Mouse (Mus musculus) kidney, embryonic 16.5 days (tissue): ENCODE measurements around the gene Clic1. TPM values are rescaled to one million over a fixed set of nuclear protein-coding genes. Genes with fewer than 3 reads are reported as not detected.

Source experiments
- ATAC-seq: fragments of 200-750 bp; cut with Nextera tagmentation; 2 replicates; pipeline ENCODE4 v1.8.0; 2017; ENCODE audit warnings: moderate TSS enrichment; ENCODE audit not compliant: low FRiP score, low TSS enrichment
- H3K27ac ChIP-seq: fragments of 300-500 bp; sonication (generic); 2 replicates; pipeline ENCODE4 v1.5.1; 2014; ENCODE audit warnings: low read length
- H3K27me3 ChIP-seq: fragments of 300-500 bp; sonication (generic); 2 replicates; pipeline ENCODE4 v1.6.1; 2014; ENCODE audit warnings: low read length, control low read depth, mixed read lengths; ENCODE audit not compliant: insufficient read depth
- H3K36me3 ChIP-seq: fragments of 300-500 bp; sonication (generic); 2 replicates; pipeline ENCODE4 v1.6.1; 2014; ENCODE audit warnings: low read length, control low read depth, mixed read lengths; ENCODE audit not compliant: insufficient read depth
- H3K4me1 ChIP-seq: fragments of 300-500 bp; sonication (generic); 2 replicates; pipeline ENCODE4 v1.6.1; 2014; ENCODE audit warnings: low read length, control low read depth, mixed read lengths; ENCODE audit not compliant: insufficient read depth
- H3K4me2 ChIP-seq: fragments of 300-500 bp; sonication (generic); replicated peaks from 2 replicates; pipeline ENCODE4 v1.6.1; 2014; ENCODE audit warnings: low read depth, low read length
- H3K4me3 ChIP-seq: fragments of 300-500 bp; sonication (generic); 2 replicates; pipeline ENCODE4 v1.5.1; 2014; ENCODE audit warnings: mild to moderate bottlenecking, low read length
- H3K9ac ChIP-seq: fragments of 300-500 bp; sonication (generic); replicated peaks from 2 replicates; pipeline ENCODE4 v1.6.1; 2014; ENCODE audit warnings: low read length
- H3K9me3 ChIP-seq: fragments of 300-500 bp; sonication (generic); 2 replicates; pipeline ENCODE4 v1.6.1; 2016; ENCODE audit warnings: low read length, control low read depth
- WGBS: fragments of 180-500 bp; shearing (Covaris S2); extraction: QIAGEN DNeasy Blood & Tissue Kit; methylation state at CpG from one replicate; pipeline ENCODE4 v1.1.7; 2014; 5-methylcytosine and 5-hydroxymethylcytosine counted together
- polyA plus RNA-seq: library from polyadenylated mRNA; unstranded; fragments of >200 nt; fragmentation: Nextera tagmentation; extraction: Ambion mirVana; gene quantifications from 2 replicates; pipeline ENCODE4 v1.2.1, GENCODE M21; 2015

The Clic1 gene
- polyA plus RNA-seq, 1 experiment from 2014 or later, result 341 TPM

DNA sequence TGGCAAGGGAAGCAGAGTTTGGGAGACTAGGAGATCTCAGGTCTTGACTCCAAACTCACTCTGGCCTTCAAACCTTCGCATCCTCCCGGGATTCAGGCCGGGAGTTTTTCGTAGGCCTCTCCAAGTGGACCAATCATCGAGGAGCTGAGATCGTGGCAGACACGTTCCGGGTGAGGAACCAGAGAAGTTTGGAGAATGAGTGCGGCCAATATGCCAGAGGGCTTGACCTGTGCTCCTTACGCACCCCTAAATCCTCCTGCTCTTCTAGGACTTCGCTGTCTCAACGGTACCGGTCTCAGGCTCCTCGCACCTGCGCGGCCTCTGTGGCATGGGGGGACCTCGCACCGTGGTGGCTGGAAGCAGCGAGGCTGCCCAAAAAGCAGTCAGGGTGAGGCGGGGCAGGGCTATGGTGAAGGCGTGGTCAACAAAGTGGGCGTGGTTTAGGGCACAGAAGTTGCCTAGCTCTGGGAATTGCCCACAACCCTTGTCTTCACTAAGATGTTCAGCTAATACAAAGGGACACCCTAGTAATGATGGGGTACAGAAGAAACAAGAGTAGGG, 11.1 kb downstream of the Clic1 start:
- no peak for ATAC-seq
- Histone ChIP-seq H3K4me3 (peak overlapping the region; percentile 93), H3K4me2 (peak overlapping the region; percentile 84), H3K4me1 (peaks cover 43% of the 10 kb centered on the region), H3K9ac (peak overlapping the region; percentile 95), H3K27me3 (no peaks in the 10 kb centered on the region), H3K27ac (no peak overlapping the region), H3K36me3 (peaks cover 49% of the 10 kb centered on the region), H3K9me3 (no peaks in the 10 kb centered on the region)
- 56% methylated on average over 22 of the region's 22 CpGs for WGBS

DNA sequence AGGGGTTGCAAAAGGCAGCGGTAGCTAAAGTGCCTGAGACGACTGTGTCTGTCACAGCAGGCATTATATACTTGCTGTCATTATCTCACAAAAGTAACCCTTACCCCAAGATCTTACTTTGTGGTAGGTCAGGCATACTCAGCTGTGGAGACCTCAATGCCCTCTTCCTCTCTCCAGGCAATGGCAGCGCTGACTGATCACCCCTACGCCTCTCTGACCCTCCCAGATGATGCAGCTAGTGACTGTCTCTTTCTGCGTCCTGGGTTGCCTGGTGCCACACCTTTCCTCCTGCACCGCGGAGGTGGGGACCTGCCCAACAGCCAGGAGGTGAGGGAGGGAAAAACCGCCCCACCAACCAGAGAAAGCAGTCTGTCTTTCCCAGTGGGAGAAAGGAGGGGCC, 11.5 kb downstream of the Clic1 start:
- peaks cover 41% of the 10 kb centered on the region for H3K4me1 ChIP-seq
- no peak overlapping the region for H3K4me2 ChIP-seq
- WGBS, result 76% methylated on average over 8 of the region's 8 CpGs
- peaks cover 45% of the 10 kb centered on the region for H3K36me3 ChIP-seq
- H3K4me3 ChIP-seq, result no peak overlapping the region
- no peak overlapping the region for H3K27ac ChIP-seq
- H3K9ac ChIP-seq, result no peak overlapping the region
- H3K9me3 ChIP-seq, result no peaks in the 10 kb centered on the region
- ATAC-seq, result no peak
- H3K27me3 ChIP-seq, result 0 out of 2 replicates have a peak, but pooled peaks cover 3% of the 10 kb centered on the region

DNA sequence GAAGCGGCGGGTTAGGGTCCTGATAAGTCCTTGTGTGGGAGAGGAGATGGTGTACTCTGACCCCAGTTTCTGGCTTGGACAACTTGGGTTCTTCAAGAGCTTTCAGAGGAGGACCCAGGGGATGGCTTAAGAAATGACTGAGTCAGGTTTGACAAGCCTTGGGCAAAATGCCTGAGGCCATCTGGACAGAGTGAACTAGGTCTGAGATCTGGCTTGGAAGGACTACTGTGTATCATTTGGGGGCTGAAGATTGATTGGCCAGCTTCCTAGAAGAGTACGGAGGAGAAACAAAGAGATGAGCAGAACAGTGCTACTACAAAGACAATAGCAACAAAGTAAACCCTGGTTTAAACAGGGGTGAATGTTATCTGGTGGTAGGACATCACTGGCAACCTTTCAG, 13.7 kb downstream of the Clic1 start:
- WGBS, result 77% methylated on average over 3 of the region's 3 CpGs
- Histone ChIP-seq H3K9me3 (no peaks in the 10 kb centered on the region), H3K4me2 (no peak overlapping the region), H3K9ac (no peak overlapping the region), H3K27me3 (0 out of 2 replicates have a peak, but pooled peaks cover 7% of the 10 kb centered on the region), H3K36me3 (peaks cover 26% of the 10 kb centered on the region), H3K4me3 (no peak overlapping the region), H3K4me1 (peaks cover 38% of the 10 kb centered on the region), H3K27ac (no peak overlapping the region)
- no peak for ATAC-seq

DNA sequence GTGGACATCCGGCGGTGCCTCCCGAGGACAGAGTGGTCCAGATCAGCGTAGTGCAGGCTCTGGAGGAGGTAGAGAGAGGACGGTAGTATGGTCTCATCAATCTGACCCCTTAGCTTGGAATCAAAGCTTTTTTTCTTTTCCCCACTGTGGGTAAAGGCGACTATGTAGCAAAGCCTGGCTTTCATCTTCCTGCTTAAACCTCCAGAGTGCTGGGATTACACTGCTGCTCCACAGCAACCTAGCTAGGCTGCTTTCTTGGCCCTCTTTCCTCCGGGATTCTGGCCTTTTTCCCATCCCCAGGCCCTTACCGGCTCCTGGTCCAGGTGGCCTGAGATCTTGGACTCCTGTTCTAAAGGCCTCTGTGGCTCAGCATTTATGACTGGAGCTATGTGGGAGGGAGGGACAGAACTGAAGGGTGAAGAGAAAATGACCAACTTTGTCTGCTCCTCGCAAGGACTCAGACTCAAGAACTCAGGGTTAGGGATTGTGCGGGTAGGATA, 14.7 kb downstream of the Clic1 start:
- ATAC-seq, result no peak
- Histone ChIP-seq H3K4me1 (peaks cover 35% of the 10 kb centered on the region), H3K4me2 (peak overlapping the region; percentile 59), H3K27me3 (0 out of 2 replicates have a peak, but pooled peaks cover 7% of the 10 kb centered on the region), H3K9ac (peak overlapping the region; percentile 29), H3K36me3 (peaks cover 24% of the 10 kb centered on the region), H3K9me3 (no peaks in the 10 kb centered on the region), H3K4me3 (peak overlapping the region; percentile 43), H3K27ac (peak overlapping the region; percentile 56)
- 31% methylated on average over 10 of the region's 10 CpGs for WGBS

DNA sequence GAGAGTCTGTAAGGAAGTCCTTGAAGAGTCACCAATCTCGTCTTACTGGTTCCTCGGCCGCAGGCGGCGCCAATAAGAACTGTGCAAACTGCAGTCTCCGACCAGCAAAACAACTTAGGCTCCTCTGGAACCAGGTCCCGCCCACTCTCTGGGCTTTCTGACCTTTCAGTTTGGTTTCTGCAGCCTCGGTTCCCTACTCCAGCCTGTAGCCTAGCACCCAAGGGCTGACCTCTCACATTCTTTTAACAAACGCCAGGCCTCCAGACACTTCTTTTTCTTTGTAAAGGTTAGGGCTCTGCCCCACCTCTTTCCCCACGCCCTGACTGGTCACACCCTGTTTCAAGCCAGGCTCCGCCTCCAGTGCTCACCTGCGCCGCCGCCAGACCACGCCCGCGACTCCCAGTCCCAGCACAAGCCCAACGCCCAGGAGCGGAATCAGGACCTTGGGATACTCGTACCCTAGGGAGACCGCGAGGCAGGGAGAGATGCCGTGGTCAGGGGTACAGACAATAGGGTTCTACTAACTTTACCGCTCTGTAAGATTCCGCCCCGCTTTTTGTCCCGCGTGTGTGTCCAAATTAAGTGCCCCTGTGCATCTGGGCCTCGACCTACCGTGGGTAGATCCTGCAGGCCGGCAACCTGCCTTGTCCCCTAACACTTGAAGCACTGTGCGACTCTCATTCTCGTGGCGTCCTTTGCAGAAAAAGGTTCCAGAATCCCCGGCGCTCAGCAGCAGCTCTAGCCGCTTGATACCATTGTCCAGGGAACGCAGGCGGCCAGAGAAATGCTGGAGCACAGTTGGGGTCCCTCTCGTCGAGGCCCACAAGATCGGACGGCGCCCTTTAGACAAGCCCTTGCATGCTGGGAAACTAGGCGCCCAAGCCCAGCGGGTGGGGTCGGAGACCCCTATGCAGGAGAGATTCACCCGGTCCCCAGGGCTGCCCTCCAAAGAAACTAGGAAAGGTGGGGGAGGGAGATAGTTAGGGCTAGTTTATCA, 15.5 kb downstream of the Clic1 start, which contains the start of gene Ly6g6c:
Gene Ly6g6c (plus strand): TSS at position 438 of the 997 bp plus-strand sequence.
- Histone ChIP-seq H3K36me3 (peaks cover 24% of the 10 kb centered on the region), H3K27ac (peak within 1 kb of the TSS; percentile 56), H3K4me3 (peak within 1 kb of the TSS; percentile 43), H3K27me3 (0 out of 2 replicates have a peak, but pooled peaks cover 7% of the 10 kb centered on the region), H3K4me1 (peaks cover 32% of the 10 kb centered on the region), H3K4me2 (peak within 1 kb of the TSS; percentile 59), H3K9me3 (no peaks in the 10 kb centered on the region), H3K9ac (peak within 1 kb of the TSS; percentile 29)
- peak; percentile 68 for ATAC-seq
- WGBS, result 2% methylated on average over 48 of the region's 48 CpGs

DNA sequence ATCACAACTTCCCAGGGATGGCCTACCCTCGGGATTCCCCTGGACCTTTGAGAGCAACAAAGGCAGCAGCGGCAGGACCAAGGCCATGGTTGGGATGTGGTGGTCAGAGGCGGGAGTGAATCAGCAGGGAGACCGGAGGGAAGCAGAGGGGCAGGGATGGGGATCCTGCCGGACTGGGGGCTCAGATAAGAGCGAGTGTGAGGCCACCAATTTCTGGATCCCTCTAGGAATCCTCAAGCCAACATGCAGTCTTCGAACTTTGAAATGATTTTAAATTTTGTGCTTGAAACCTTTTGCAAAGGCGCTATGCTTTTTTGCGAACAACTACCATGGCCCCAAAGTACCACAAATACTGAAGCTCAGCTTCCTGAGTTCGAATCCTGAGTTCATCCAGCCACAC, 16.3 kb downstream of the Clic1 start, which contains the start of gene Mpig6b:
Gene Mpig6b (minus strand): TSS at position 101 of the 400 bp plus-strand sequence.
- WGBS, result 48% methylated on average over 10 of the region's 10 CpGs
- H3K36me3 ChIP-seq, result peaks cover 18% of the 10 kb centered on the region
- H3K9me3 ChIP-seq, result no peaks in the 10 kb centered on the region
- H3K27ac ChIP-seq, result peak within 1 kb of the TSS; percentile 56
- H3K27me3 ChIP-seq, result 0 out of 2 replicates have a peak, but pooled peaks cover 7% of the 10 kb centered on the region
- H3K4me2 ChIP-seq, result peak within 1 kb of the TSS; percentile 59
- peaks cover 24% of the 10 kb centered on the region for H3K4me1 ChIP-seq
- peak within 1 kb of the TSS; percentile 43 for H3K4me3 ChIP-seq
- H3K9ac ChIP-seq, result peak within 1 kb of the TSS; percentile 29
- no peak for ATAC-seq

DNA sequence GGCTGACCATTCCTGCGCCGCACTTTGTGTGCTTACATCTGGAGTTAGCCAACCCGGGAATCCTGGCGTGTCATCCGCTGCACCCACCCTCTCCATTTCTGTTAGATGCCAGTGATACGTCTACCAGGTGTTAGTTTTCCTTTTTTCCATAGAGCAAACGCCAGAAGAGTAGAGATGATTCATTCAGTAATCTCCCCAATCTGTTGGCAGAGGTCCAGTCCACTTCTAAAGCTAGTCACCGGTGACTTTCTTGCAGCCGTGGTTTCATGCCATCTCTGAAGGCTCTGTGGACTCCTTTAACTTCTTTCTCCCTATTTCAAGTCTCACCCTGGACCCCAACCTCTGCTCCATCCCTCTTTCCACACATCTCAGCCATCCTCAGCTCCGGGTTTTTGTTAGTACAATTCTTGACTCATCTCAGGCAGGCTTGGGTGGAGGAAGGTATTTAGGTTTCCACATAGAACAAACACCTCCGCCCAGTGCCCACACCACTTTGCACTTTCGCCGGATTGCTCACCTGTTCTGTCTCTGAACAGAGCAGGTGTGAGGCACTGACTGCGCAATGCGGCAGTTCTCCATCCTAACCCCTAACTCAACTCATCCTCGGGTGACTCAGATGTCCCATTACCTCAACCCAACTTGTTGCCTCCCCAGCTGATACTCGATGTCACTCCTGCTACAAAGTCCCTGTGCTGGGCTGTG, 18.6 kb downstream of the Clic1 start:
- H3K9me3 ChIP-seq, result no peaks in the 10 kb centered on the region
- ATAC-seq, result no peak

DNA sequence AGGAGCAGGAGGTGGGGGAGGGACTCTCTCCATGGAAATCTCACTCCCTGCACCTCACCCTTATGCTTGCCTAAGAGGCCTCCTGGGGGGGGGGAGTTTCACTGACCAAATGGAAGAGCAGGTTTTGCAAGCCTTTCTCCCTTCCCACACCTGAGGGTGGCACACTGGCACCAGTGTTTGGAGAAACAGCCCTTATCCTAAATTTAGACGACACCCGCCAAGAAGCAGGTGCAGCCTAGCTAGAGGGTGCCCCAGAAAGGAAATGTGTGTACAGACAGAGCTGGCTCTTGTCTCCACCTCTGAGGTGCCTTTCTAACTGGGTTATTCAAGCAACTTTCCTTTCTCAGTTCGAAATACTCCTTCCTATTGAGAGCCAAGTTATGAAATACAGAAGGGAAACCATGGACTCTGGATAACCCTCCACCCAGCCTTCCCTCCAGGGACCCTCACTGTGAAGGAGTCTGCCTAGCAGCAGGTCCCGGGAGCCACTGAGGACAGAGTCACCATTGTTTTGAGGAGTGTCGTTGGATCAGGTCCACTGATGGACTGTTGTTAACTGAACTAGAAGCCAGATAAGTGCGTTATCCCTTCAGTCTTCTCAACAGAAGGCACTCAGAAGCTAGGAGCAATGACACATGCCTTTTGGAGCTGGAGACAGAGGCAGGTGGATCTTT, 20.9 kb downstream of the Clic1 start:
- Histone ChIP-seq H3K9ac (no peak overlapping the region), H3K27me3 (0 out of 2 replicates have a peak, but pooled peaks cover 7% of the 10 kb centered on the region), H3K4me3 (no peak overlapping the region), H3K4me1 (peaks cover 15% of the 10 kb centered on the region), H3K9me3 (no peaks in the 10 kb centered on the region), H3K36me3 (no peaks in the 10 kb centered on the region), H3K27ac (no peak overlapping the region), H3K4me2 (no peak overlapping the region)
- ATAC-seq, result no peak
- 66% methylated on average over 6 of the region's 6 CpGs for WGBS

More for the DNA sequence above, 18.6 kb downstream of the Clic1 start:
- Histone ChIP-seq H3K36me3 (no peaks in the 10 kb centered on the region), H3K27me3 (0 out of 2 replicates have a peak, but pooled peaks cover 7% of the 10 kb centered on the region), H3K9ac (no peak overlapping the region), H3K27ac (no peak overlapping the region), H3K4me2 (no peak overlapping the region), H3K4me3 (no peak overlapping the region), H3K4me1 (peaks cover 26% of the 10 kb centered on the region)
- WGBS, result 79% methylated on average over 17 of the region's 17 CpGs

DNA sequence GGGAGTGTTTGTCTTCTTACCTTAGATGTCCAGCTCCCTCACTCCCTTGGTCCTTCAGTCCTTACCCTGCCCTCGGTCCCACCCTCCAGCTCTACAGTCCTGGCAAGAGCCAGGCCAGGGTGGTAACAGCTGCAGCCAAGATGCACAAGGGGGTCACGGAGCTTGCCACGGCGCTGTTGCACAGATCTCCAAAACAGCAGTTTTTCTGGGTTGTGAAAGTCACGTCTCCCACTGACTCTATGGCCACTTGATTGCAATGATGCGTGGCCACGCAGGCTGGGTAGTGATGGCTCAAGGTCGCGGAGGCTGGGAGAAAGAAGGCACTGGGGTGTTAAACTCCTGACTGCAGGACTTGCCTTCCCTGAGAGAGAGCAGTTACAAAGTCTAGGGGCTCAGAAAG, 21.7 kb downstream of the Clic1 start:
- 51% methylated on average over 9 of the region's 9 CpGs for WGBS
- Histone ChIP-seq H3K4me2 (no peak overlapping the region), H3K36me3 (no peaks in the 10 kb centered on the region), H3K27ac (no peak overlapping the region; the same call in 1 of the 2 replicates), H3K27me3 (0 out of 2 replicates have a peak, but pooled peaks cover 2% of the 10 kb centered on the region), H3K4me1 (peaks cover 18% of the 10 kb centered on the region), H3K4me3 (no peak overlapping the region), H3K9me3 (no peaks in the 10 kb centered on the region), H3K9ac (no peak overlapping the region)
- ATAC-seq, result no peak
